Mouse (Mus musculus): Measurements from ENCODE around the gene Enpp6. TPM values are rescaled to one million over a fixed set of nuclear protein-coding genes. Genes with fewer than 3 reads are reported as not detected.

The Enpp6 gene
- 185 and 205 TPM in 2 replicates for polyA plus RNA-seq (2012; rRNA removed)

DNA sequence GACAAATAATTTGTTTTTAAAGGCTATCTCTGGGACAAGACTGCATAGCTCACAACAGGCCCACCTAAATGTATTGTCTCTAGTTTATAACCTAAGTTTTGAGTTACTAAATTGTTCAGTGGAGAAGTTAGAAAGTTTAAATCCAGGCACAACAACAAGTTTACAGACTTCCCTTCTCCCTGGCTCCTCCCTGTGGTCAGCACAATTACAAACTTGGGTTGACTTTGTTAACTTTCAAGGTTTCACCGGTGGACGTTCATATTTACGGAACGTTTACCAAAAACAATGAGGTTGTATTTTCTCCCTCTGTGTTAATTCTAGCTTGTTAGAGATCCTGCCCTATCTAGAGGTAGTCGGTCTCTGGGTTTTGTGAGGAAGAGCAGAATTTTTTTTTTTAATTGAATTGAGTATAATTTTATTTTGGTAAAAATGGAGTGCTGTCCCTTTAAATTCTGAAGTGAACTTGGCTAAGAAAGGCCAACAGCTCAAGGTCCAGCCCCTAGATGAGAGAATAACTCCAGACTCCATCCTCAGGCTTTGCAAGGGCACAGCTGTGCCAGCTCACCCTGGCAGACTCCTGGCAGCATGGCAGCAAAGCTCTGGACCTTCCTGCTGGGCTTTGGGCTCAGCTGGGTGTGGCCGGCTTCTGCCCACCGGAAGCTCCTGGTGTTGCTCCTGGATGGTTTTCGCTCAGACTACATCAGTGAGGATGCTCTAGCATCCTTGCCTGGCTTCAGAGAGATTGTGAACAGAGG lies at the start of gene Enpp6:
Gene Enpp6 (plus strand): TSS at position 502 of the 755 bp plus-strand sequence.
- H3K27ac ChIP-seq (ENCODE audit: insufficient read depth, low read depth, low read length), result peak within 1 kb of the TSS; percentile 96
- TF ChIP-seq CTCF (conservative IDR thresholded peaks at IDR 0.05; ENCODE audit: insufficient read depth, insufficient read length, low read depth, low read length) (no peak), POLR2A (IDR thresholded peaks at IDR 0.05; ENCODE audit: low read depth, low read length) (no peak)
- peak within 1 kb of the TSS; percentile 35 for H3K4me3 ChIP-seq (ENCODE audit: insufficient read depth, low read depth, low read length)
- peak; percentile 88 for DNase-seq
- 43% methylated on average over 8 of the region's 8 CpGs for WGBS
- H3K36me3 ChIP-seq (ENCODE audit: control insufficient read depth, insufficient read depth, low read length), result no peaks in the 10 kb centered on the region
- peaks cover 18% of the 10 kb centered on the region; the same call in 1 of the 2 replicates for H3K4me1 ChIP-seq (ENCODE audit: control insufficient read depth, insufficient read depth, low read length)
- H3K27me3 ChIP-seq (replicated peaks; ENCODE audit: control insufficient read depth, insufficient read depth, low read length), result no peaks in the 10 kb centered on the region

DNA sequence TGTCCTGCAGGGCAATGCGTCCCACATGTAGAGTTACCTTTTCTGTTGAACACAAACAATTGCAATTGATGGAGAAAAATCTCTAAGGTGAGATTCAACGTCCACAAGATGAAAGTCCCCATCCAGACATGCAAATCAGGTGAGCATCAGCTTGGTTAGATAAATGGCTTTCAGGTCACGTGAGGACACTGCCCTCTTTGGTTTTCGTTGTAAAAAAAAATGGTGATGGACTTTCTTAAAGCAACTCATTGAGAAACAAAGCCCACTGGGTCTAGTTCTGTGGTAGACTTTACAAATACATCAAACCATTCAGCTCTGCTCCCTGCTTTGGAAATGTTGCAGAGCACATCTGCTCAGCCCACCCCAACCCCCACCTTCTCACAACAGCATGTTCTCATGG lies 48.5 kb upstream of the Enpp6 start:
- TF ChIP-seq CTCF (conservative IDR thresholded peaks at IDR 0.05; ENCODE audit: insufficient read depth, insufficient read length, low read depth, low read length) (no peak), POLR2A (IDR thresholded peaks at IDR 0.05; ENCODE audit: low read depth, low read length) (no peak)
- H3K27ac ChIP-seq (ENCODE audit: insufficient read depth, low read depth, low read length), result no peak overlapping the region
- no peaks in the 10 kb centered on the region for H3K36me3 ChIP-seq (ENCODE audit: control insufficient read depth, insufficient read depth, low read length)
- H3K27me3 ChIP-seq (replicated peaks; ENCODE audit: control insufficient read depth, insufficient read depth, low read length), result no peaks in the 10 kb centered on the region
- no peak overlapping the region for H3K4me3 ChIP-seq (ENCODE audit: insufficient read depth, low read depth, low read length)
- WGBS, result 75% methylated on average over 4 of the region's 4 CpGs
- DNase-seq, result no peak
- peaks cover 9% of the 10 kb centered on the region; the same call in 1 of the 2 replicates for H3K4me1 ChIP-seq (ENCODE audit: control insufficient read depth, insufficient read depth, low read length)

DNA sequence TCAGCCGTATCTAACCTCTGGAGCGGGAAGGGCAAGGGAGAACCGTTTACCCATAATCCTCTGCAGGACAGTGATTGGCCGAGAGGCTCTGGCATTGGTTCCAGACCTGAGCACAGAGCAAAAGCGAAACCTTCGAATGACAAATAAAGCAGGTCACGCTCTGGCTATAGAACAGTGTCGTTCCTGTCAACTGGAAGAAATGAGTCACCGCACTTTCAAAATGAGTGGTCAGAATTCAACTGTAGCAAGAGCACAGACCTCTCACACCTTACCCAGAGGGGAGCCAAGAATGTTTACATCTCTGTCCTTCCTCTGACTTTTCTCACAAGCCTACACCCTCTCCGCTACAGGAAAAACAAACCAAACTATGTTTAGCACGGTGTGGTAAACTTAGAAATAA lies 45.4 kb upstream of the Enpp6 start:
- Histone ChIP-seq H3K4me3 (ENCODE audit: insufficient read depth, low read depth, low read length) (0 out of 2 replicates have a peak overlapping the region, but pooled peaks have one; percentile 26), H3K36me3 (ENCODE audit: control insufficient read depth, insufficient read depth, low read length) (no peaks in the 10 kb centered on the region), H3K27ac (ENCODE audit: insufficient read depth, low read depth, low read length) (peak overlapping the region; percentile 89), H3K27me3 (replicated peaks; ENCODE audit: control insufficient read depth, insufficient read depth, low read length) (no peaks in the 10 kb centered on the region), H3K4me1 (ENCODE audit: control insufficient read depth, insufficient read depth, low read length) (peaks cover 9% of the 10 kb centered on the region; the same call in 1 of the 2 replicates)
- peak; percentile 96 for DNase-seq
- 5% methylated on average over 11 of the region's 11 CpGs for WGBS
- TF ChIP-seq CTCF (conservative IDR thresholded peaks at IDR 0.05; ENCODE audit: insufficient read depth, insufficient read length, low read depth, low read length) (no peak), POLR2A (IDR thresholded peaks at IDR 0.05; ENCODE audit: low read depth, low read length) (no peak)

DNA sequence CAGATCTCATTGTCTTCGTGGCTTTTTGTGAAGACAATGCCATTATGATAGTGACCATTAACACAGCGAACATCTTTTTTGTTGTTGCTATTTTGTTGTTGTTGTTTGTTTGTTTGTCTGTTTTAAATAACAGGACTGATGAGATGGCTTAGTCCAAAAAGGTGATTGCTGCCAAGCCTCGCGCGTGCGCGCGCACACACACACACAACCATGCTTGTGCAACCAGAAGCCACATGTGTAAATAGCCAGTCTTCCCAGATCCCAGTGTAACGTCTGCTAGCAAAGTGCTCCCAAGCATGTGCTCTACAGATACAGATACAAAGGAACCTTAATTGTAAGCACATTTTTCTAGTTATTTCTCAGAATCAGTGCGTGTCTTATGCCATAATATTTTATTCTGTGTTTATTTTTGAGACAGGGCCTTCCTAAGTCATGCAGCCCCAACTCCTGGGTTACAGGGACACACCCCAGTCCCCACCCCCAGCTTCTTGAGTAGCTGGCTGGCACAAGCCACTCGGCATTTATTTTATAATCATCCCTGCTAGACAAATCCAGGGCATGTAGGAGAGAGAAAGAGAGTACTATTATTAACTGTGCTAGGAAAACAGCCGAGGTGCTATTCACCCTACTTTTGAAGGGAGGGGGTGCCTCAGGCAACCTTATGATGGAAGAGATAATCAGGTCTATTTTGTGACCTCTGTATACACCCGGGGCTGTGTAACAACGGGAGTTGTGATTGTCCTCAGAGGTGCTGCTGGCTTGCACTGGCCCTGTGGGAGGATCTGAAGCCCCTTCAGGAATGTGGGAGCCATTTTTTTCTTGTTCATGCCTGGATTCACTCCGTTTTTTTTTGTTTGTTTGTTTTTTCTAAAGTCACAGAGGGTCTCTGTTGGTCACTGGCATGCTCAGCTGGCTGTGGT lies 44.7 kb upstream of the Enpp6 start:
- peaks cover 9% of the 10 kb centered on the region; the same call in 1 of the 2 replicates for H3K4me1 ChIP-seq (ENCODE audit: control insufficient read depth, insufficient read depth, low read length)
- DNase-seq, result no peak
- H3K36me3 ChIP-seq (ENCODE audit: control insufficient read depth, insufficient read depth, low read length), result no peaks in the 10 kb centered on the region
- TF ChIP-seq POLR2A (IDR thresholded peaks at IDR 0.05; ENCODE audit: low read depth, low read length) (no peak), CTCF (conservative IDR thresholded peaks at IDR 0.05; ENCODE audit: insufficient read depth, insufficient read length, low read depth, low read length) (no peak)
- 64% methylated on average over 15 of the region's 15 CpGs for WGBS
- H3K4me3 ChIP-seq (ENCODE audit: insufficient read depth, low read depth, low read length), result no peak overlapping the region
- H3K27ac ChIP-seq (ENCODE audit: insufficient read depth, low read depth, low read length), result peak overlapping the region; percentile 89
- H3K27me3 ChIP-seq (replicated peaks; ENCODE audit: control insufficient read depth, insufficient read depth, low read length), result no peaks in the 10 kb centered on the region

DNA sequence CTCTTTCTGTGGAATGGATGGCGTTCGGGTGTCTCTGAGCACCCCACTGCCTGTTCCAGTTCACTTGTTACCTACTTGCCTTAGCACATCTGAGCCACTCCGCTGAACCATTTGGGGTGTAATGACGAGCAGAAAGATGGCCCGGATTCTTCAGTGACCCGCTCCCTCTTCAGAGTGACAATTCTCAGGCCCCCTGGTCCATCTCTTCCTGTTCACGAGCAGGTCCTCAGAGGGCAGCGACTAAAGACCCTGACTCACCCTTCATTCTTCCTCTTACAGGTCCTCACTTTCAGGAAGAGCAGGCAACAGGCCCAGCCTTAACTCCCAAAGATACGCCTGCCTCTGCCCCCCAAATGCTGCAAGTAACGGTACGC lies 44.0 kb upstream of the Enpp6 start:
- Histone ChIP-seq H3K4me1 (ENCODE audit: control insufficient read depth, insufficient read depth, low read length) (peaks cover 9% of the 10 kb centered on the region; the same call in 1 of the 2 replicates), H3K4me3 (ENCODE audit: insufficient read depth, low read depth, low read length) (no peak overlapping the region), H3K27ac (ENCODE audit: insufficient read depth, low read depth, low read length) (no peak overlapping the region), H3K27me3 (replicated peaks; ENCODE audit: control insufficient read depth, insufficient read depth, low read length) (no peaks in the 10 kb centered on the region), H3K36me3 (ENCODE audit: control insufficient read depth, insufficient read depth, low read length) (no peaks in the 10 kb centered on the region)
- TF ChIP-seq POLR2A (IDR thresholded peaks at IDR 0.05; ENCODE audit: low read depth, low read length) (no peak), CTCF (conservative IDR thresholded peaks at IDR 0.05; ENCODE audit: insufficient read depth, insufficient read length, low read depth, low read length) (no peak)
- WGBS, result 85% methylated on average over 11 of the region's 11 CpGs
- DNase-seq, result no peak

DNA sequence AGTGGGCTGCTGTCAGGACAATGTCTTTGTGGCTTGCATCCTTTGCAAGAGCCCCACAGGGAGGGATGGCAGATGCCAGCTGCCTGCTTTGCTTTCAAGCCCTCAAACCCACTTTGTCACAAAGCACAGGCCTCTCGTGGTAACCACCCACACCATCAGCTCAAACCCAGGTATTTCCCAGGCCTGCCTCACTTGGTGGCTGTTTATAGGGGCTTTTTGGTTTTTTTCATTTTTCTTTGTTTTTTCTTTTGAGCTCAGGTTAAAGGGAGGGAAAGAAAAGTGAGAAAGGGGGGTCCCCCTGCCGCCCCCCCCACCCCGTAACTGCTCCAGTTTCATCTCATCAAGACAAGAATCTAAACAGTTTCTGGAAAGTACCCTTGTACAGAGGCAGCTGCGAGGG lies 43.4 kb upstream of the Enpp6 start:
- no peaks in the 10 kb centered on the region for H3K27me3 ChIP-seq (replicated peaks; ENCODE audit: control insufficient read depth, insufficient read depth, low read length)
- H3K36me3 ChIP-seq (ENCODE audit: control insufficient read depth, insufficient read depth, low read length), result no peaks in the 10 kb centered on the region
- H3K4me3 ChIP-seq (ENCODE audit: insufficient read depth, low read depth, low read length), result no peak overlapping the region
- WGBS, result 88% methylated on average over 4 of the region's 4 CpGs
- no peak for DNase-seq
- TF ChIP-seq CTCF (conservative IDR thresholded peaks at IDR 0.05; ENCODE audit: insufficient read depth, insufficient read length, low read depth, low read length) (no peak), POLR2A (IDR thresholded peaks at IDR 0.05; ENCODE audit: low read depth, low read length) (no peak)
- H3K4me1 ChIP-seq (ENCODE audit: control insufficient read depth, insufficient read depth, low read length), result peaks cover 9% of the 10 kb centered on the region; the same call in 1 of the 2 replicates
- no peak overlapping the region for H3K27ac ChIP-seq (ENCODE audit: insufficient read depth, low read depth, low read length)

All from kidney, adult 2 months (tissue).